Mouse (Mus musculus) 416B (cell line): ENCODE measurements around the gene Frmd4b.

Experiments used
- DNase-seq: peaks from one replicate; pipeline ENCODE4 v3.0.0; 2011; ENCODE audit warnings: low read depth

Gene Frmd4b

DNA sequence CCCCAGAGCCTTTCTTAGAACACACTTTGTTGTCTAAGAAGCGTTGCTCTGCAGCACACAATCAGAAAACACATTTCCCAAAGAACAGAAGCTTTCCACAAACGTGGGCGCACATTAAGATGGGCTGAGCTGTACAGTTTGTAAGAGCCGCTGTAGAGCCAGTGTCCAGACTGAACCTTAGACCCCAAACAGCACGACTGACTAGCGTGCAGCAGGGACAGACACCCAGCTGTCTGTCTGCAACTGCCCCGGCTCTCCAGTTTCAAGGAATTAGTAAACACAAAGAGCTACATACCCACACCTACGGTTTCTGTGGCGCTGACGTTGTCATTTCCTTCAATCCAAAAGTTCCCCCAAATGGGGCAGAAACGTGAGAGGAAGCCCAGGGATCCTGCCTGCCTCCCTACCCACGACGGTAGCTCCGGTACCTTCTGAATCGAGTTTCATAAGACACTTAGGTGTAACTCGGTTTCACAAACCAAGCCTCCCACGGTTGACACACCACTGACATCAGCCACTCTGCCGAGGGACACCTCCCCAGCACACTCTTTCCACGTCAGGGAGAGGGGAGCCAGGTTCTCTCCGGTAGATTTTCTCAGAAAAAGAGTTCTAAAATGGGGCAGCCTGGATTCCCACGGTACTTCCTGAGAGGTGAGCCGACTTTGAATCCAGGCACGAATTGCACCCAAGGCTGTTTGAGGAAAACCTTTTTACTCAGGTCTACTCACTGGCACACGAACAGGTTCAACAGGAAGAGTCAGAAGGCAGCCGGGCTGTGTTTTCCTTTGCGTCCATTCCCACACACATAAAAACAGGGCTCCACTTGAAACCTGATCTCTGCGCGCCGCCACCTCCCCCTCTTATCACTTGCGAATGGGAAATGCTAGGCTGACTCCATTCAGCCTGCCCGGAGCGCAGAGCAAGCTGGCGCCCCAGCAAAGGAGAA, 305.5 kb downstream of the Frmd4b start:
- DNase-seq, result peak; percentile 67

DNA sequence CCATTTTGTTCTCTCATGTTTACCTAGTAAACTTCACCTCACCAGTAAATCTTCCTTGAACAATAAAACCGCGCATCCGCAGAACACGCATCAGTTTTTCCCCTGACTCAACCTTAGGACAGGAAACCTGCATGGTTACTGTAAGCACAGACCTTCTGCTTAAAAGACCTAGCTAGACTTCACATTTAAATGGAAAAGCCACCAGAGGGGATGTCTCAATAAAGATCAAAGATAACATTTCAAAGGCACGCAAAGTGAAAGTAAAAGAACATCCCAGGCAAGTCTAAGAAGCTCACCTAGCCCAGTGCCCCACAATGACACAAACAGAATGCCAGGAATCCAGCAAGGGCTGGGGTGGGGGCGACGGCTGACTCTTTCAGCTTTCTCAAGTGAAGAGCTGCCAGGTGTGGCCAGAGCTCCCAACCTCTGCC, 306.4 kb downstream of the Frmd4b start:
- DNase-seq, result peak; percentile 74

DNA sequence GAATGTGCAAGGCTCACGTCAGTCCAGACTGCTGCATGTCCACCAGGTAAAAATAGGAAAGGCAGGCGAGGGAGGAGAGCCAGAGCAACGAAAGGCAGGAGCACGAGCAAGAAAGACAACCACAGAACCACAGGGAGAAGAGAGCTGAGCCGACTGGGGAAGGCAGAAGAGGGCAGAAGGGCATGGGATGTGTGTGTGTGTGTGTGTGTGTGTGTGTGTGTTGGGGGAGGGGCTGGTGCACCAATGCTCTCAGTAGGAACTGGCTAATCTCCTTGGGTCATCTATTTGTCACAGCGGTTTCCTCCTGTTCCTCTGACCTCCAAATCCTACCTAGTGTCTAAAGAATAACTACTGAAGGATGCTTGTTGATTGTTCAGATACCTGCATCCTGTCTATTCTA, 308.2 kb downstream of the Frmd4b start:
- DNase-seq, result peak; percentile 82

DNA sequence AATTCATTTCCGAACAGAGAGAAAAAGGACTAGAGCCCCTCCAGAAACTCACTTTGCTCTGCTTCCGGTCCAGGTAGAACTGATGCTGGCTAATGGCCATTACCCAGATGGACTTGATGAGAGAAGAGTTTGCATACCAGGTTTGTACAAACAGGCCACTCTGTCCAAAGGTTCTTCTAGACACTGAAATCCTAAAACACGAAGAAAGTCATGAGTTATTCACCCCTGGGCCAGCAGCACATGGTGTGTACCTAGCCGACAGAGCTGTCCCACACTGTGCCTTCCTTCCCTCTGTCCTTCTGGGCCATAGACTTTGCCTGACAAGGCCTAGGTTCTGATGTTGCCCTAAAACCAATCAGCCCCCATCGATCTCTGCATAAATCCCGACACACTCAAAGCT, 308.8 kb downstream of the Frmd4b start:
- DNase-seq, result no peak

DNA sequence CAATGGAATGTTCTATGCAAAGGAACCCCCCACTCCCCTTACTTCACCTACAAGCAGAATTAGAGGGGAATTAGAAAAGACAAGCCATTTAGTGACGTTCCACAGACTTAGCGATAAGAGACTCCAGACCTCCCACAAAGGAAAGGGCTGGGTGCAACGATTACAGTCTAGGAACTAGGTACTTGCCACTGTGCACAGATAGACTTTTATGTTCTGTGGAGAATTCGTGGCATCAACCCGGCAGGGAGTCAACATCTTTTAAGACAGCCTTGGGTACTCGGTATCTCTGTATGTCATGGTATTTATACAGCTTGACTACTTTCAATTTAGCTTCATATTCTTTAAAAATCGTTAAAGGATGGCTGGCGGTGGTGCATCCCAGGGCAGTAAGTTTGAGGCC, 310.1 kb downstream of the Frmd4b start:
- DNase-seq, result no peak

DNA sequence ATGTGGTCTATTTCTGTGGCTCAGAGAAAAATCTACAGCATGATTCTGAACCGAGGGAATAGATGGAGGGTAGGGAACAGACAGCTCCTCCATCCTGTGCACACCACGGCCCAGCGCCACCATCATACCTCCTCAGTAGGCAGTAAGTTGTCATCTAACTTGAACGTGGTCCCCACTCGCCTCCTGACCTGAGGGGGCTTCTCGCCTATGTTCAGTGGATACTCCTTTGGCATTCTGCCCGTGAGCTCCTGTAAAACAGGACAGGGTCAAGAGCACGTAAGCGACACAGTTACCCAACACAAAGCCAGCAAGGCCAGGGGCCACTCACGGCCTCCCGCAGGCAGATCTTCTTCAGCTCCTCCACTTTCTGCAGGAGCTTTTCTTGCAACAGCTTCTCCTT, 311.0 kb downstream of the Frmd4b start:
- no peak for DNase-seq

DNA sequence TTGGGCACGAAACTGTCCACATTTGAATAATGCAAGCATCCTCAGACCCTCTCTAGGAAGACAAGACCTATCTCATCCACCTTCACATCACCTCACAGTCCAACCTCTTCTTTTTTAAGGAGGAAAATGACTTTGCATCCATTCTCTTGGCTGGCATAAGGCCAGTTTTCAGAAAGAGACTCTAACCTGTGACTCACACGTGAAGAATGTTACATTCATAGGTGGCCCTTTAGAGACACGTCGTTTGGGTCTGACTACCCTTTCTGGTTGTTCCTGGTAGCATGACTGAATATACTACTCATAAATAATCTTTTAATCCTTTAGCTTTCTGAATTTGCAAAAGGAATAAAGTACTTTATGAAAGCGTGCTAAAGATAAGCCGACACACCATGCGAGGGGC, 311.9 kb downstream of the Frmd4b start:
- no peak for DNase-seq

DNA sequence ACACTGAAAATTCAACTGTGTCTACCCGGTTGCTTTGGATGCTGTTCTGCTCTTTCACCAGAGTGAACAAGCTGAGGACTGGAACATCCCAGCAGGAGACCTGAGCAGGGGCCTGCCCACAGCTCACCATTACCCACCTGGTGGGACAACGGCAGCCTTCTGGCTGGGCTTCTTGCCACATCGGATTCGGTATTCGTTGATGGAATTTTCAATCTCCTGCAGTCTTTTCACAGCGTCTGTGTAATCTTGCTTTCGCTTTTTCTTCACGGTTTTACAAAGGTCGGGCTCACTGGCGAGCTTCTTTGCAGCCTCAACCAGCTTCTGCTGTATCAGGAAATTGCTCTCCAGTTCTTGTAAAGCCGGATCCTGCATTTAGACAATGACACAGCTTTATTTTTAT, 312.3 kb downstream of the Frmd4b start:
- DNase-seq, result no peak

DNA sequence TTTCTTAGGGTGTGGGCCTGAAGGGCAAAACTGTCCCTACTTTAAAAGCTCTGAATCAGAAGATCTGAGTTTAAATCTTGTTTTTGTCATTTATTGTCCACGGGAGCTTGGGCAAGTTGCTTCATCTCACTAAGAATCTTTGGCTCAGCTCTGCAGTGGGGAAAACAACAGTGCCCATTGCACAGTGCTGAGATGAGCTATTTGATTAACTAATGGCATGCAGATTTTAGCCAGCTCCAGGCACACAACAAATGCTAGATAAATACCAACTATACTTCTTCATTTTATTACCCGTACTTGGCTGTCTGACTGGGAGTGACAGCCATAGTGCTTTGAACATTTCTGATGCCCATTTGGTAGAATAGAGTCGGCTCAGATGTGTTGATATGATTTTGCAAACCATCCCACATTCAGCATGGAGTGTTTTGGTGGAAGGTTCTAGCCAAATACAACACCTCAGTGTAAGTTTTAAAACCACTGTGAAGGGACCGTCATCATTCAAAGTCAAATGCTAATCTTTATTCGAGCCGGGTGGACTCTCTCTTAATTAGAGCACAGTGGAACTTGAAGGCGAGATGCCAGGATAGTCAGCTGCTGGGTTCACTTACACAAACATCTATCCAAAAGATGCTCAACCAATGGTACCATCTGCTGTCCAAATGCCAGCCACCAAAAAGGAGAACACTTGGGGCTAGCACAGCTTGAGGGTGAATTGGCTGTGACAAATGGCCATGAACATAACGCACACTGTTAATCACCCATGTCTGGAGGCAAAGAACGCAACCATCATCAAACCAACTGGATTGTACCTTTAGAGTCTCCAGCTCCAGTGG, 313.8 kb downstream of the Frmd4b start:
- DNase-seq, result no peak

DNA sequence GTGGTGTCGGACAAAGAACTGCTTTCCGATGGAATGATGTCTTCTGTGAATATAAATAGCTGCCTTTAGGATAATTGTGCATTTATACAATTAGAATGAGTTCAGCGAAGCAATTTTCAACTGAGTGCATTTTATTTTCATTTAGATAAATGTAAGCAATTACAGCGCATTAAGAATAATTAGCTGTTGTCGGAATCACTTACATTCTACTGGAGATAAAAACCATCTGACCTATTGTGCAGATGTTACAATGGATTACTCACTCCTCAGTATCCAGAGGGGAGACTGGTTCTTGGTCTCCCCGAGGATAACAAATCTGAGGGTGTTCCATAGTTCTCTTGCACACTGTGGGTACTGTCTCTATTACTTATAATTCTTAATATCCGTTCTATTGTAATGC, 315.0 kb downstream of the Frmd4b start:
- no peak for DNase-seq

DNA sequence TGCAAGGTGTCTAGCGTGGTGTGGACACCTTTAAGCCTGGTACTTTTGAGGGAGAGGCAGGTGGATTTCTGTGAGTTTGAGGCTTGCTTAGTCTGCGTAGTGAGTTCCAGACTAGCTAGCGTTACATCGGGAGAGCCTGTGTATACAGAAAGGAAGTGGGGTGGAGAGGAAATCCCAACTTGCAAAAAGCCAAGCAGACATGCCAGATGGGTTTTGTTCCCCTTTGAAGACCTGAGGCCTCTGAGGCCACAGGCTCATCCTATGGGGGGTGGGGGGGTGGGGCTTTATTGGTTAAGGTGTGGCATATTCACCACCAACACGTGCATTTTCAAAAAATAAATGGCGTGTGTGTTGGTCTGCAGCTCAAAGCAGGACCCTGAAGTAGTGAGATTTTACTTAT, 316.7 kb downstream of the Frmd4b start:
- no peak for DNase-seq

DNA sequence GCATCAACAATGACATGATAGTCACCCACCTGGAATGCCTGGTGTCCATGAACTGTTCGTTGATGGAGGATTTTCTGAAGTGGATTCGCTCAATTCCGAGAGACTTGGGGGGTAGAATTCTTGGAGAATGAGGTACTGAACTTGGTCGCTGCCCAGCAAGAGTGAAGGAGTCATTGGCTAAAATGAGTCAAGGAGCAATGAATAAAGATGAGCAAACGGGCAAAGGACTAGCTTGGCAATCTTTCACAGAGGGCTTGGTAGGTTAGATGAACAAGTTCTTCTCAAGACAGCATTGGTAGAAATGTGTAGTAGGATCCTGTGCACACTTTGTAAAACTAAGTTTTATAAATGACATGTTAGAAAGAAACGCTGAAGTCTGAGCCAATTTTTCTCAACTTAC, 317.2 kb downstream of the Frmd4b start:
- DNase-seq, result no peak

DNA sequence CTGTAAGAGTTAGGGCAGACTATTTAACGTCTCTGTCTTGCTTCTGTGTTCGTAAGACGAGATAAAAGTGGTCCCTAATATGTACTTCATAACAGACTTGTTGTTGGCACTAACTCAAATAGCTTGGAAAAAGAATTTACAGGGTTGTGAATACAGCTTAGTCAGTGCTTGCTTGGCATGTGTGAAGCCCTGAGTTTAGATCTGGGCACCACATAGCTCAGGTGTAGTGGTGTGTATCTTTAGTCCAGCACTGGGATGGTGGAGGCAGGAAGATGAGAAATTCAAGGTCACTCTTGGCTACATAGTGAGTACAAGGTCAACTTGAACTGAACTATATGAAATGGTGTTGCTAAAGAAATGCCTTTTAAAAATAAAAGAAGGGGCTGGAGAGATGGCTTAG, 320.2 kb downstream of the Frmd4b start:
- DNase-seq, result no peak

DNA sequence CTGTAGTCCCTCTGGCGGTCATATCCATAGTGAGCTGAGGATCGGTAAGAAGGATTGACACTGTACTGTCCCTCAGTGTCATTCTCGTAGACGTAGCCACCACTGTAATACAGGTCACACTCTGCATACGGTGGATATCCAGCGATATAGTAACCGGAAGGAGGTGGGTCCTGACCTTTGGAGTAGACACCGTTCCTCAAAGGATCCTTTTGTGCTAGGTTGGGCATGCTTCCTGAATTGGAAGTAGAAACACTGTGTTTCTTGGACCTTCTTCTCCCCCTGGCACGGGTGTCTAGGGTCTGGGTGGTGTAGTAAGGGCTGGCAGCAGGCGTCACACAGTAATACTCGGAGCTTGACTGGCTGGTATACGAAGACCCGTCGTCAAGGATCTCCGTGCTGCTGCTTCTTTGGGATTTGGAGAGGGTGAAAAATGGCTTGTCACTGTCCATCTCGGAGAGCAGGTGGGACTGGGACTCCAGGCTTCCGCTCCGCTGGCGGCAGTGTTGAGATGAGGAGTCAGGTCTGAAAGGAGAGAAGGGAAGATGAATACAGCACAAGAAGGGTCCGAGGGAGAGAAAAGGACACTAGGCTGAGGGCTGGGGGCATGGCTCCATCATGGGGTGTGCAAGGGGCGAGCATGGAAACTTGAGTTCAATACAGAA, 321.3 kb downstream of the Frmd4b start:
- no peak for DNase-seq

DNA sequence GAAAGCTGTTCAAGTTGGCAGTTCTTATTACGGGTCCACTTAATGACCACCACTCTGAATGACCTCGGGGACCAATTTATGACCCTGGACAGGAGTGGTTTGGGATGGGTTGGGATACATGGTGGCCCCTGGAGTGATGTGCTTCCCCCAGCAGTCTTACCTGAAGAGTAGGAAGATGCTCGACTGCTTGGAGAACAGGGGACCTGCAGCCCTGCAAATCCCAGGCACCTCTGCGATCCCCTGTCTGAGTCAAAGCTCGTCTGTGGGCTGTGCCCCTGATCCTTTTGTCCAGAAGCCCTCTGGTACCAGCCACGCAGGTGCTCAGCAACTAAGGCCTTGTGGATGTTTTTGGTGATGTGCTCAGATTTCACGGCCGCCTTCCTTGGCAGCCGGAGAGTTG, 321.9 kb downstream of the Frmd4b start:
- DNase-seq, result no peak

DNA sequence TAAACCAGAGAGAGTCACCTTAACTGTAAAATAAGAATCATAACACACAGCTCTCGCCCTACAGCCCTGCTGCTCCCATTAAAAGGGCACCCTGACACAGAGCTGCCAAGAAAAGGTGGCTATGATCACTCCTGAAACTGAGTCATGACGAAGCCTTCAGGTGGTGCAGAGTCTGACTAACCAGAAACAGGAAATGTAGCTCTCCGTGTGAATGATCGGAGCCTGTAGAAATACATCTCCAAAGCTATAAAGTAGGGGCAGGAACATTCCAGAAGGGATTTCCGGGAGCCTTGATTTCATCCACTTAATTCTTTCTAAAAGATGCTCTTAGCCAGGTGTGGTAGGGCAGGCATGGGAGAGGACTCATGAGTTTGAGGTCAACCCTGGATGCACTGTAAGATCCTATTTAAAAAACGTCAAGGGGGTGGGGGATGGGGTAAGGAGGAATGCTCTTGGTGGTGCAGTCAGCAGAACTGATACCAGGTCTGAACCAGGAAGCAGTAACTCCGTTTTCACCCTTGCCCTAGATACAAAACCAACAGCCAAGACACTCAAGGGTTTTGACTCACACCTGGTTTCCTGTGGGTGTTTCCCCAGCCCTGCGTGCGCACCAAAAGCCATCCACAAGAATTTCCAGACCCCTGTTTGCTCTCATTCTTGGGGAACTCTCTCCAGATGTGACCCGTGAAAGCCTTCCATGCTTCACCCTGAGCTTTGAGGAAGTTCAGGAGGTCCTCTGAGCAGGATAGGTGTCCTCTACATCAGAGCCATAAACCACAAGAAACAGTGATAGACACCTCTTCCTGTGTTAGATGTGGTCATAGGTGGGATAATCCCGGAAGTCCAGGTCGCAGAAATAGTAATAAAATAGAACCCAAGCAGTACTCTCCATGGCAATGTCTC, 323.4 kb downstream of the Frmd4b start:
- DNase-seq, result no peak

DNA sequence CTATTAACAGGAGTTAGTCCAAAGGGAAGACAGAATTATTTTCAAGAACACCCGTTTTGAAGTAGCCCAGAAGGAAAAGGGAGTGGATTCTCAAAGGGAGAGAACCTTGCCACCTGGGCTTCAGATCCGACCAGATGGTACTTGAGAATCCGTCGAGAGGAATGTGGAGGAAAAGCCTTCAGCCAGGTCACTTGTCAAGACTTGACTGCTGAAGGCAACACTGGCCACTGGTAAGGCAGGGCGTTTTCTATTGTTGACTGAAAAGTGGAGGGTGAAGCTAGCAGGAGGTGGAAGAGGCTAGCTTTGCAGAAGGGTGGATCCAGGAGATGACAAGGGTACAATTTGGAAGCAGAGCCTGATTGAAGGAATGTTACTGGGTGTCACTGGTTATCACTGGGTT, 324.4 kb downstream of the Frmd4b start:
- DNase-seq, result no peak

DNA sequence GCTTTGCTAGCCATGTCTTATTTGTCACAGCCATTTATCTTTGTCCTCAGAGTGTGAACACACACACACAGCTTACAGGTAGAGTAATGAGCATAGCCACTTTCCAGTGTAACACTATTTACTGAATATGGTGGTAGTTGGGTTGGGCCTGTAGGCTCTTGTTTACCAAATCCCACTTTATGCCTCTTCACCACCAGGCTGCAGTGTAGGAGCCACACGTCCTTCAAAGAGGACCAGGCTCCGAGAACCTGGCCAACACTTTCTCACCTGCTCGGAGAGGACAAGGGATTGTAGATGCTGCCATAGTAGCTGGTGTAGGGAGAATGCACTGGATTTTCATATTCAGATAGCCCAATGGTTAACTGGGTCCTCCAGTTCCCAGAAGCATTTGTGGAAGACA, 325.2 kb downstream of the Frmd4b start:
- DNase-seq, result no peak

DNA sequence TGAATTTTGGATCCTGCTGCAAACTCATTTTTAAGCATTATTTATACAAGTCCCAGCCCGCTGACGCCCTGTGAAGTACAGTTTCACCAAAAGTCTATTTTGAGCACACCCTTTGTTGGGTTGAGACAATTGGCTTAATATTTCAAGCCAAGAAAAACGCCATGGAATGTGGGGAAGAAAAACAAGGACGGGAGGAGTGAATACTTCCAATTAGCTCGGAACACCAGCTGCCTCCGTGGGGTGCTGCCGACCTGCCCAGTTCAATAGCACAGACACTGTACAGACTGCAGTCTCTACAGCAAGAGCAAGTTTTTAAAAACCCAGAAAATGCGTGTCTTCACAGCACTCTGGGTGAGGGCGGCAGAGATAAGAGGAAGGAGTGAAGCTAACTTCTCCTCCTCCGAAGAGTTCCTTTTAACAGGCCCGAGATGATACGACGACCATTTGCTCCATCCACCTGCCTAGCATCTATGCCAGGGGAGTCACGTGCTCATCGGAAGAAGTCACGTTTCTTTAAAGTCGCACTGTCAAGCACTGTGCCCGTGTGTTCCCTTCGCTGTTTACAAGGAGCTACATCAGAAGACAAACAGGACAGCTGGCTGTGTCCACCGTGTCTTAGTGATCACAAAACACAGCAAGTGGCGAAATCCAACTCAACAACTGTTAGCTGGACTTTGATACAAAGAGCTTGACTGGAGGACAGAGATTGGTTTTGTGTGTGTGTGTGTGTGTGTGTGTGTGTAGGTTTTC, 326.0 kb downstream of the Frmd4b start:
- DNase-seq, result no peak

DNA sequence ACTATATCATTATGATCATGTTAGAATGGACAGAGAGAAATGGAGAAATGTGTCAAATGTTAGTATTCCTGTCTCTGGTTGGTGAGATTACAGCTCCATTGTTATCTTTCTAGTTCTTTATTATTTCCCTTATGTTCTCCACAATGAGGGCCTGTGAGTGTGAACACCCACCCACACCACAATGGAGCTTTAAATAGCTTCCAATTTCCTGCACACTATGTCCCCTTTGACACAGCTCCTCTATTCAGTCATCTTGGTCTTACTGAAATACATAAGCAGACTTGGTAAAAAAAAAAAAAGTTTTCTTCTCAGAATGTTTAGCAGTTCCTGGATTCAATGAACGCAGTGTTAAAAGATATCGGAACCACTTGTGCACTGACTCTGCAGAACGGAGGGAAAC, 326.7 kb downstream of the Frmd4b start:
- DNase-seq, result no peak

DNA sequence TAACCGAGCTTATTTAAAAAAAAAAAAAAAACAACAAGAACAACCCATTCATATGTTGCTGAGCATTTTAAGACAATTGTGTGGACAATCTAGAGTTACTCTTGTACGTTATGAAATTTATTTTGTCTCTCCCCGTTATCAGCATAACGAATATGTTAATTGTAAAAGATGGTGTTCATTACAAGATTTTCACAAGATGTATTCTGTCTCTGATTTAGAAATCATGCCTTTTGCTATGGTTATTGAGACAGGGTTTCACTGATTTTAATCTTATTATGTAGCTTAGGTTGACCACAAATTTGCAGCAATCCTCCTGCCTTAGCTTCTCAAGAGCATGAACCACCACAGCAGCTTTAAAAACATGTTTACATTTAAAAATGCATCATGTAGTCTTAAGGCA, 327.5 kb downstream of the Frmd4b start:
- DNase-seq, result no peak
